Mouse (Mus musculus) gastrocnemius, adult 18-20 months (tissue): ENCODE measurements around the gene Zbtb34. TPM values are rescaled to one million over a fixed set of nuclear protein-coding genes. Genes with fewer than 3 reads are reported as not detected.

Source experiments
- DNase-seq: peaks from one replicate; pipeline ENCODE4 v3.0.0; 2021; ENCODE audit warnings: low spot score
- microRNA-seq: library from miRNA; unstranded; fragments of <30 nt; microRNA quantifications from one replicate; pipeline ENCODE4 v1.2.0, GENCODE M21; 2021
- total RNA-seq, 2 experiments: library from RNA; stranded (reverse); gene quantifications; 2 replicates each; pipeline ENCODE4 v1.2.3; 2021

The Zbtb34 gene
- total RNA-seq, 2 experiments from 2014 or later = 2.9 to 3.0 TPM

DNA sequence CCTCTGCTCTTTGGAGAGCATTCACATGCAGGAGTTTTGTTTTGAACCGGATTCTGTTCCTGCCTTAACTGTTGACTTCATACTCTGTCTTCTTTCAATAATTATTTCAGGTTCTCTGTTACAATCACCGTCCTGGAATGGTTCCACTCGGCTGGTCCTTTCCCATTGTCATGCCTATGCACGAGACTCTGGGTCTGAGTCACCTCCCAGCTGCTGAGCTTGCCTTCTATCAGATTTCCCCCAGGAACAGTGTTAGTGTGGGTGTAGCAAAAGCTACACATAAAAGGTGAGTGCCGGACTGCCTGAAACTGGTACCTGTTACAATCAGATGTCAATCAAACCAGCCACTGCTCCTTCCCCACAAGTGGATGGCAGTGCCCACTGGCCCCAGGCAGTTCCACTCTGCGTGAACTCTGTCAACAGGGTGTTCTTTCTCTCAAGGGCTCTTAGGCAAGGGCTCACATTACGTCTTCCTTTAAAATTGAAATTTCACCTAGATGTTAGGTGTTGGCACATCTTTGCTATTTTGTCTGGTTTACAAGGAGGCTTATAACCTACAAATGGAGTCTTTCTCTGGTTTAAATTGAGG, 73.8 kb downstream of the Zbtb34 start:
- no peak for DNase-seq

Small RNA genes lying within 50 kb of the gene (microRNA-seq; reads per million reads assigned to microRNA genes)
- not detected for gene Gm25998

Other genes starting within 250 kb of the Zbtb34 start
- gene Angptl2, start 215.3 kb downstream of the Zbtb34 start, total RNA-seq = 10 to 100 TPM; 29.6 to 48.6 TPM
- 1 to 10 TPM; 2.0 to 3.3 TPM for gene Ralgps1, start 59.8 kb downstream of the Zbtb34 start, total RNA-seq
- 10 to 100 TPM; 10.3 to 12.7 TPM for gene Zbtb43, start 37.2 kb upstream of the Zbtb34 start, total RNA-seq
- under 1 TPM; 0.05 to 0.21 TPM for gene Lmx1b, start 209.2 kb upstream of the Zbtb34 start, total RNA-seq